Mouse (Mus musculus): ENCODE results near the gene Lyg1.
"Not testable (repeated sequence)": the region's sequence is repeated elsewhere in the genome, so short reads cannot be mapped to it uniquely, and the experiment has no call there.

Lyg1 gene

GRCm38 (mm10) chr1:37957659-37958058, at the start of gene Lyg1:
Gene Lyg1, minus strand, starts transcription at chr1:37957759.
- no peak for DNase-seq (ENCODE audit: low spot score)

DNA sequence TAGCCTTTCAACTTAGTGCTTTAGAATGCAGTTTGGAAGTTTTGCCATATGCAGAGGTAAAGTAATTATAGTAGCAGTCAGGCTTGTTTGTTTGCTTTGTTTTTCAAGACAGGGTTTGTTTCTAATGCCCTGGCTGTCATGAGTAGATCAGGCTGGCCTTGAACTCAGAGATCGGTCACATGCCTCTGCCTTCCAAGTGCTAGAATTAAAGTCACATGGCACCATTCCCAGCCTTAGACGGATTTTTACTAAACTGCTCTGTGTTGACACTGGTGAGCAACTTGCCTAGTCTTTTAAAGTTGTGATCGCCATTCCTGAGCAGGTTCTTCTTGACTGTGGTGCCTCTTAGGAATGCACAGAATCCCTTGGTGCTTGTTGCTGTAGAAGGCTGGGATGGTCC, 49.2 kb upstream of the Lyg1 start:
- no peak for DNase-seq (ENCODE audit: low spot score)

- DNase-seq (ENCODE audit: low spot score): no peak
Measured at GRCm38 (mm10) chr1:38003046-38003445, 45.5 kb upstream of the Lyg1 start.

- no peak for DNase-seq (ENCODE audit: low spot score)
Measured at GRCm38 (mm10) chr1:38001956-38002355, 44.4 kb upstream of the Lyg1 start.

- DNase-seq (ENCODE audit: low spot score): no peak
Measured at GRCm38 (mm10) chr1:38000844-38001243, 43.3 kb upstream of the Lyg1 start.

DNA sequence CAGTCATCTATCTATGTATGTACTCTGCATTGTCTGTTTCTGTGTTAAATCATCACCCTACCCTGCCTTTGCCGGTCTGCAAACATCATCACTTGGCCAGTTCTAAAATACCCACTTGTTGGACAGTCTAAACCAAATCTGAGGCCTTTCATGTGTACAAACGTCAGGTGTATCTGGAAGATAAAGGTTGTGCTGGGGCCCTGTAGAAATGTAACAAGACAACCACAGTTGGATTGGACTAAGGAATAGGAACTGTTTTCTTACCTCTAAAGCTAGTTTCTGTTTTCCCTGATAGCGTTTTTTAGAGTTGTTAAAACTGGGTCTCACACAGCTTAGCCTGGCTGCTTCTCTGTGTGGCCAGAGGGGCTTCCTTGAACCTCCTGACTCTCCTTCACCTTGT, 42.0 kb upstream of the Lyg1 start:
- DNase-seq (ENCODE audit: low spot score): no peak

- no peak for DNase-seq (ENCODE audit: low spot score)
Measured at GRCm38 (mm10) chr1:37998371-37999199, 41.0 kb upstream of the Lyg1 start.

GRCm38 (mm10) chr1:37997867-37998266, 40.3 kb upstream of the Lyg1 start, which contains the start of the genes Txndc9 and Eif5b:
Gene Txndc9, minus strand, starts transcription at chr1:37997893.
Gene Eif5b, plus strand, starts transcription at chr1:37998010.
- peak; percentile 88 for DNase-seq (ENCODE audit: low spot score)

- peak; percentile 87 for DNase-seq (ENCODE audit: low spot score)
Measured at GRCm38 (mm10) chr1:37996877-37997484, 39.4 kb upstream of the Lyg1 start.

DNA sequence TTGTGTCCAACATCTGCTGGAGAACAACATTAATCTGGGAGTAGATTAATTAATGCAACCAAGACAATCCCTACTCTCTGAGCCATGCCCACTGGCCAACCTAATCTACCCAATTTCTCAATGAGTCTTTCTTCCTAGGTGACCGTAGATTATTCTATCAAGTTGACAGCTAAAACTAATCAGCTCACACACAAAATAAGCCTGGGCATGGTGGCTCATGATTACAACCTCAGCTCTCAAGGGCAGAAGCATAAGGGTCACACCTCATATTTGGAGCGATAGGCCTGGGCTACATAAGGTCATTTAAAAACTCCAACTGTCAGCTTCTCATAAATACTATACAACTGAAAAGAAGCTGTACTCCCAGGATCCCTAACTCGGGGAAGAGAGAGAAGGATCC, 38.7 kb upstream of the Lyg1 start:
- no peak for DNase-seq (ENCODE audit: low spot score)

DNA sequence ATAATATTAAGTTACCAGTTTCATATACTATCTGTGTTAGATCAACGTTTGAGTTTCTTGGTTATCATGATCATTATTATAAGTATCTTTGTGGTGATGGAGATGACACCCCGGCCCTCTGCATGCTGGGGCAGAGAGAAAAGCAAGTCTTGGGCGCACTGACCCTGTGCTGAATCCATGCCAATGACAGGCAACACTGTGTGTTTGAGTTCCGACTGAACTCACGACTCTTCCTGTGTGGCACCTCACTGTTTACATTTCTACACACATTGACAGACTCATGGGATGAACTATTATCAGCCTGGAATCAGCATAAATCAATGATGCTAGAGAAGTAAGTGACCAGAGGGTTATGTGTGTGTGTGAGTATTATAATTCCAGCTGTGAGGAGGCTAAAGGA, 30.3 kb upstream of the Lyg1 start:
- DNase-seq (ENCODE audit: low spot score): no peak

- peak; percentile 13 for DNase-seq (ENCODE audit: low spot score)
Measured at GRCm38 (mm10) chr1:37985764-37986323, 28.3 kb upstream of the Lyg1 start.

- no peak for DNase-seq (ENCODE audit: low spot score)
Measured at GRCm38 (mm10) chr1:37984326-37984725, 26.8 kb upstream of the Lyg1 start.

DNA sequence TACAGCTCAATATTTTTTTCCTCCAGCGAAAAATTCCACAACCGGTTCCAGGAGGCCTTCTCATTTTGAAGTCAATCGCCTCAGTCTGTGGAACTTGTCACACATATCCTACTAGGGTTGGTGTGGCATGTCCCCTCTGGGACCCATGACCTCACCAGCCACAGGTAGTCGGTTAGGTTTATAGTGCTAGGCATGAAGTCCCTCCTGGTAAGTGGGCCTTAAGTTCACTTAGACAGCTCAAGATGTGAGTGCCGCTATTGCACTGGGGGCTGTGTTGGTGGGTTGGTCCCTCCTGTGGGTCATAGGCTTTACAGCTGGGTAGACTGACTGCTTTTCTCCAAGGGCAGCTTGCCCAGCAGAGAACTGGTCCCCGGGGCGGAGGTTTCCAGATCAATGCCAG, 19.7 kb upstream of the Lyg1 start:
- no peak for DNase-seq (ENCODE audit: low spot score)

GRCm38 (mm10) chr1:37976666-37977065, 19.1 kb upstream of the Lyg1 start:
- DNase-seq (ENCODE audit: low spot score): not testable (repeated sequence)

DNA sequence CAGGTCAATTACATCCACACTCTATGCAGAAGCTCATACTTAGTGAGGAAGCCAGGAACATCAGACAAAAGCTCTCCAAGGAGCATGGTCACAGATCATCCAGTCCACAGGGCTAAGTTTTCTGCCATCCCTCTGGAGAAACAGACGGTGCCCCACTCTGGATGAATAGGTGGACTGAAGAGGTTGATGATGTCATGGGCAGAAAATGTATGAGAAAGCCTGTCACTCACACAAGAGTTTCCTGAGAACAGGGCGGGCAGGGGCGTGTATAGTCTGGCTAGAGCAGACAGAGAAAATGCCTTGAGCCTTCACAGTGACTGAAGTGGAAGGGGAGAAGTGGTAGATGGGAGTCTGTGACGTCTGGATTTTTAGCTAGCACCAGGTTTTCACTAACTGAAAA, 14.0 kb upstream of the Lyg1 start:
- no peak for DNase-seq (ENCODE audit: low spot score)

DNA sequence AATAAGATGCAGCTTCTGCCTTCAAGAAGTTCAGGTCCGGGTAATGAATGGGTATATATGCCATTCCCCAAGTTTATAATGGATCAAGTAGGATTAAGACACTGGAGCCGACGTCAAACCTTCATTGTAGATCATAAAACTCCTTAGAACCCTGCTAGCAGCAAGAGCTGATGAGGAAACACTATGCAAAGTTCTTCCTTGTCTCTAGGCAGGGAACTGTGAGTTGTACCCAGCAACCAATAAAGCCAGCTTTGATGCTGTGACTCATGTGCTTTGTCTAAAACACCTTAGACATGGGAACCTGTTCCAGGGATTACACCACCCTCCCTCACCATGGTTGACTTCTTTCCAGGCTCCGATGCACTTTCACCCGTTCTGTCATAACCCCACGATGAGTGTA, 11.2 kb upstream of the Lyg1 start:
- no peak for DNase-seq (ENCODE audit: low spot score)

DNA sequence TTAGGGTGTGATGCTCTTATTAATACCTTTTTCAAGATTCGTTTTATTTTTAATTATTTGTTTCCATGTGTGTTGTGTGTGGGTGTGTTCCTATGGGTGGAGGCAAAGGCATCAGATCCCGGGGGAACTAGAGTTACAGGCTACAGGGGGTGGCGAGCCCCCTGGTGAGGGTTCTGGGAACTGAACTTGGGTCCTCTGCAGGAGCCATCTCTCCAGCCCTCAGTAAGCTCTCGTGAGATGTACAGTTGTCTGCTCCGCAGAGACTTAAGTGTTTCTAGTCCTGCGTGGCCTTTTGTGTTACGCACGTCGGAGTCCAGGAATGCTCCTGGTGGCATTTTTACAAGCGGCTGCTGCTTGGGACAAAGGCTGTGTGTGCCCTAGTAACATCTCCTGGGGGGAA, 8.0 kb upstream of the Lyg1 start:
- DNase-seq (ENCODE audit: low spot score): no peak

GRCm38 (mm10) chr1:37959486-37959885, 1.9 kb upstream of the Lyg1 start:
- no peak for DNase-seq (ENCODE audit: low spot score)

GRCm38 (mm10) chr1:37958516-37958915, 957 bp upstream of the Lyg1 start:
- no peak for DNase-seq (ENCODE audit: low spot score)

DNA sequence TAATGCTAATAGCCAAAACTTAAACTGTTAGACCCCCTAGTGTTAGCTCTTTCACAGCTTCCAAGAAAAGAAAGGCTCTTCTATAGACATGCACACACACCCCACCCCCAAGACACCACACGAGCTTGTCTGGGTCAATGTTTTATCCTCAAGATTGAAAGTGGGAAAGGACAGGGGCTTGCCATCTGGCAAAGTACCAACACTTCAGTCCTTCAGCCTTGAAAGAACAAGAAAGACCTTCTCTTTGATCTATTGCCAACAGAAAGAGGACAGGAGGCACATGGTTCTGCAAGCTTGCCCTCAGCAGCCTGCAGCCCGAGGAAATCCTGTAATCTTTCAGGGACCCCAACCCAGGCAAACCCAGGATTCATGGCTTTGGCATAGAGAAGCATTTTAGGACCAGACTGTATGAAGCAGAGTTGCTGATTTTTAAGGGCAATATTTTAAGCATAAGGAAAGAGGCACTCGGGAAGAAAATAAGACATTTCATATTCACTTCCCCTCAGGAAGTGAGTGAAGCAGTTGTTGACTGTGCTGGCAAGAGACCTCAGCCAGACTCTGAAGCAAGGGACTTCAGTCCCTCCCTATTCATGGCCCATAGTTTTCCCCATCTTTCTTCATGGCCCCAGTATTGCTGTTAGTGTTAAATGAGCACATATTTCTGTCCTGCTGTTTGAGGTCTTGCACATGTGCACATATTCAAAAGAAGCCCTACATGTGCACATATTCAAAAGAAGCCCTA, 698 bp downstream of the Lyg1 start:
- no peak for DNase-seq (ENCODE audit: low spot score)

- DNase-seq (ENCODE audit: low spot score): no peak
Measured at GRCm38 (mm10) chr1:37955251-37955650, 2.3 kb downstream of the Lyg1 start.

DNA sequence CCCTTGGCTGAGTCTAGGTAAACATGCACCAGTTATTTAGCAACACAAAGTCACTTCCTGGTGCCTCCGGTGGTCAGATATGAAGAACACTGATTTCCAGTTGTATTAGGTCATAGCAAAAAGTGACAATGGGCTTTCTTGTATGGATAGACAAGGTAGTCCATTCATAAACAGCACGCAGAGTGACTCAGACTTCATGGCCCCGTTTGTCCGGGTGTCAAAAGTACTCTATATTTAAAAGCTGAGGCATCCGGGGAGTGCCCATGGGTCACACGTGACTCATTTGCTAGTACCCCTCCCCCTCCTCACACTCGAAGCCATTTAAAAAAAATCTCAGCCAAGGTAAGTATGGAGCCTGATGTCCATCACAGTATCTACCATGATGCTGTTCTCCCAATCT, 2.8 kb downstream of the Lyg1 start:
- no peak for DNase-seq (ENCODE audit: low spot score)

All from urinary bladder, postnatal 25 days (tissue).